Mouse (Mus musculus): ENCODE measurements at regions not wholly inside any gene's neighbourhood (a gene's known extent, or its start where the extent isn't known, plus 50 kb on each side); places are given as distances from the start of the nearest gene placed in this dataset.

DNA sequence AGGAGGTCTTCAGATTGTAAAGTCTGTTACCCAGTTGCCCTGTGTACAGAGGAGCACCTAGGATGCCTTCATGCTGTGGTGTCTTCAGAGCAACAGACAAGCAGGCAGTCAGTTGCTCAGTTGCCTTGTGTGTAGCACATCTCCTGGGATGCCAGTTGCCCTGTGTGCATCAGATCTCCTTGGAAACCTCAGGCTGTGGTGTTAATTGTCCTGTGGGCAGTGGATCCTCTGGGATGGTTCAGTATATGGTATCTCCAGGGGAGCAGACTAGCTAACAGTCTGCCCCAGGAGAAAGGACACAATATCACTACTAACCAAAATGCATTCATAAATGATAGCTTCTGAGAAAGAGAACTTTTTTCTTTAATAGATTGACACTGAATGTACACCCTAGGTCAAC lies 1201.1 kb upstream of the Cited2 start:
- no peak overlapping the region for H3K27ac ChIP-seq (replicated peaks; ENCODE audit: low read depth, low read length)
- H3K4me3 ChIP-seq (replicated peaks; ENCODE audit: low read length): no peak overlapping the region
- H3K4me2 ChIP-seq (replicated peaks; ENCODE audit: low read depth, low read length, severe bottlenecking): no peak overlapping the region
- H3K9ac ChIP-seq (ENCODE audit: low read depth, low read length, severe bottlenecking): no peak overlapping the region
- no peak for TF ChIP-seq POLR2A (IDR thresholded peaks at IDR 0.05; ENCODE audit: borderline replicate concordance, extremely low read depth, insufficient read depth, insufficient read length)
- no peaks in the 10 kb centered on the region for H3K4me1 ChIP-seq (ENCODE audit: control insufficient read depth, insufficient read depth, low read length)
- DNase-seq (ENCODE audit: low spot score) (no peak), ATAC-seq (ENCODE audit: low FRiP score, low read depth) (no peak)
- H3K9me3 ChIP-seq (ENCODE audit: control insufficient read depth, low read length): no peaks in the 10 kb centered on the region
- H3K36me3 ChIP-seq (ENCODE audit: control insufficient read depth, insufficient read depth, low read length): no peaks in the 10 kb centered on the region
- no peaks in the 10 kb centered on the region for H3K27me3 ChIP-seq (ENCODE audit: control insufficient read depth, insufficient read depth, low read length)

DNA sequence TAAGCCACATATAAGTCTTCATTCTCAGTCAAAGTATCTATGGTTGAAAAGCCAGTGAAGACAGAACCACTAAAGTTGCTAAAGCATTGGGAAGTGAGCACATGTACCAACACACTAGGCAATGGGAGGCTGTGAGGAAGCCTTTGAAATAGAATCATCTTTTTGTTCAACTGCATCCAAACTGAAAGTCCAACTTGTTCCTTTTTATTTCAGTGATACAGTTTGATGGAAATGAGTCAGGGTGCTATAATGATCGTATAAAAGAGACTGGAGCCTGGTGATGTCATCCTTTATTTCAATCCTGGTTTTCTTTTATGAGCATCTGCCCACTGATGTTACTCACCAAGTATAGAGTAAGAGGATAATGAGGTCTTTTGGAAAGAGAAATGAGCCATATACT lies 1198.9 kb upstream of the Cited2 start:
- 77% methylated on average over 1 of the region's 1 CpGs for WGBS
- Histone ChIP-seq H3K4me2 (replicated peaks; ENCODE audit: low read depth, low read length, severe bottlenecking) (no peak overlapping the region), H3K27ac (replicated peaks; ENCODE audit: low read depth, low read length) (no peak overlapping the region), H3K36me3 (ENCODE audit: control insufficient read depth, insufficient read depth, low read length) (no peaks in the 10 kb centered on the region), H3K9me3 (ENCODE audit: control insufficient read depth, low read length) (no peaks in the 10 kb centered on the region), H3K4me1 (ENCODE audit: control insufficient read depth, insufficient read depth, low read length) (no peaks in the 10 kb centered on the region), H3K4me3 (replicated peaks; ENCODE audit: low read length) (no peak overlapping the region), H3K27me3 (ENCODE audit: control insufficient read depth, insufficient read depth, low read length) (no peaks in the 10 kb centered on the region), H3K9ac (ENCODE audit: low read depth, low read length, severe bottlenecking) (no peak overlapping the region)
- ATAC-seq (ENCODE audit: low FRiP score, low read depth): no peak
- DNase-seq (ENCODE audit: low spot score): no peak
- TF ChIP-seq POLR2A (IDR thresholded peaks at IDR 0.05; ENCODE audit: borderline replicate concordance, extremely low read depth, insufficient read depth, insufficient read length): no peak

GRCm38 (mm10) chr10:16527693-16528092 lies 1195.3 kb upstream of the Cited2 start:
- H3K4me1 ChIP-seq (ENCODE audit: control insufficient read depth, insufficient read depth, low read length): no peaks in the 10 kb centered on the region
- no peaks in the 10 kb centered on the region for H3K9me3 ChIP-seq (ENCODE audit: control insufficient read depth, low read length)
- no peak overlapping the region for H3K4me3 ChIP-seq (replicated peaks; ENCODE audit: low read length)
- no peak overlapping the region for H3K27ac ChIP-seq (replicated peaks; ENCODE audit: low read depth, low read length)
- no peaks in the 10 kb centered on the region for H3K27me3 ChIP-seq (ENCODE audit: control insufficient read depth, insufficient read depth, low read length)
- no peaks in the 10 kb centered on the region for H3K36me3 ChIP-seq (ENCODE audit: control insufficient read depth, insufficient read depth, low read length)
- ATAC-seq (ENCODE audit: low FRiP score, low read depth) (no peak), DNase-seq (ENCODE audit: low spot score) (no peak)
- no peak for TF ChIP-seq POLR2A (IDR thresholded peaks at IDR 0.05; ENCODE audit: borderline replicate concordance, extremely low read depth, insufficient read depth, insufficient read length)
- H3K9ac ChIP-seq (ENCODE audit: low read depth, low read length, severe bottlenecking): no peak overlapping the region
- H3K4me2 ChIP-seq (replicated peaks; ENCODE audit: low read depth, low read length, severe bottlenecking): no peak overlapping the region
- 65% methylated on average over 1 of the region's 1 CpGs for WGBS

- no peak overlapping the region for H3K4me3 ChIP-seq (replicated peaks; ENCODE audit: low read length)
- H3K27ac ChIP-seq (replicated peaks; ENCODE audit: low read depth, low read length): no peak overlapping the region
- H3K4me2 ChIP-seq (replicated peaks; ENCODE audit: low read depth, low read length, severe bottlenecking): no peak overlapping the region
- no peak overlapping the region for H3K9ac ChIP-seq (ENCODE audit: low read depth, low read length, severe bottlenecking)
- H3K9me3 ChIP-seq (ENCODE audit: control insufficient read depth, low read length): no peaks in the 10 kb centered on the region
- no peaks in the 10 kb centered on the region for H3K27me3 ChIP-seq (ENCODE audit: control insufficient read depth, insufficient read depth, low read length)
- H3K4me1 ChIP-seq (ENCODE audit: control insufficient read depth, insufficient read depth, low read length): no peaks in the 10 kb centered on the region
- 49% methylated on average over 3 of the region's 3 CpGs for WGBS
- no peak for ATAC-seq (ENCODE audit: low FRiP score, low read depth)
- no peak for DNase-seq (ENCODE audit: low spot score)
- TF ChIP-seq POLR2A (IDR thresholded peaks at IDR 0.05; ENCODE audit: borderline replicate concordance, extremely low read depth, insufficient read depth, insufficient read length): no peak
- H3K36me3 ChIP-seq (ENCODE audit: control insufficient read depth, insufficient read depth, low read length): no peaks in the 10 kb centered on the region
These were observed 1185.4 kb upstream of the Cited2 start for GRCm38 (mm10) chr10:16537660-16538059.

- no peaks in the 10 kb centered on the region for H3K4me1 ChIP-seq (ENCODE audit: control insufficient read depth, insufficient read depth, low read length)
- H3K4me2 ChIP-seq (replicated peaks; ENCODE audit: low read depth, low read length, severe bottlenecking): no peak overlapping the region
- H3K4me3 ChIP-seq (replicated peaks; ENCODE audit: low read length): no peak overlapping the region
- WGBS: 45% methylated on average over 1 of the region's 1 CpGs
- no peak for TF ChIP-seq POLR2A (IDR thresholded peaks at IDR 0.05; ENCODE audit: borderline replicate concordance, extremely low read depth, insufficient read depth, insufficient read length)
- H3K27me3 ChIP-seq (ENCODE audit: control insufficient read depth, insufficient read depth, low read length): no peaks in the 10 kb centered on the region
- H3K27ac ChIP-seq (replicated peaks; ENCODE audit: low read depth, low read length): no peak overlapping the region
- DNase-seq (ENCODE audit: low spot score) (no peak), ATAC-seq (ENCODE audit: low FRiP score, low read depth) (no peak)
- H3K9ac ChIP-seq (ENCODE audit: low read depth, low read length, severe bottlenecking): no peak overlapping the region
- no peaks in the 10 kb centered on the region for H3K36me3 ChIP-seq (ENCODE audit: control insufficient read depth, insufficient read depth, low read length)
- H3K9me3 ChIP-seq (ENCODE audit: control insufficient read depth, low read length): no peaks in the 10 kb centered on the region
These were observed 1184.6 kb upstream of the Cited2 start for GRCm38 (mm10) chr10:16538379-16538778.

DNA sequence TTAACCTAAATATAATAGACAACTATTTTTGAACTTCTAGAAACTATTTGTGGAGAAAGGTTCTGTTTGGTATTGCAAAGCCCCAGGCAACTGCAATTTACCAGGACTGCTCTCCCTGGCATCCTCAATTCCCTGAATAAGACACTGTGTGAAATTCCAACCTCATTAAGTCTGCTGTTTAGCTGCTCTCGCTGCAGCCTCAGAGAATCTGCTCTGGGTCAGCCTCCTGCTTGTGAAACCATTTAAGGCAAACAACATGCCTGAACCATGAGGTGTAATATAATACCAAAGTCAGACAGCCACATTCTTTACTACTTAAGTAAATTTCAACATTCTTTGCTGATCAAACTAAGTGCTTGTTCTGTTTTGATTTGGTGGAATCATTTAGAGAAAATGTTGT lies 1177.6 kb upstream of the Cited2 start:
- TF ChIP-seq POLR2A (IDR thresholded peaks at IDR 0.05; ENCODE audit: borderline replicate concordance, extremely low read depth, insufficient read depth, insufficient read length): no peak
- Histone ChIP-seq H3K4me2 (replicated peaks; ENCODE audit: low read depth, low read length, severe bottlenecking) (no peak overlapping the region), H3K27ac (replicated peaks; ENCODE audit: low read depth, low read length) (no peak overlapping the region), H3K9ac (ENCODE audit: low read depth, low read length, severe bottlenecking) (no peak overlapping the region), H3K36me3 (ENCODE audit: control insufficient read depth, insufficient read depth, low read length) (no peaks in the 10 kb centered on the region), H3K9me3 (ENCODE audit: control insufficient read depth, low read length) (no peaks in the 10 kb centered on the region), H3K4me3 (replicated peaks; ENCODE audit: low read length) (no peak overlapping the region), H3K4me1 (ENCODE audit: control insufficient read depth, insufficient read depth, low read length) (no peaks in the 10 kb centered on the region), H3K27me3 (ENCODE audit: control insufficient read depth, insufficient read depth, low read length) (no peaks in the 10 kb centered on the region)
- peak; percentile 30 for DNase-seq (ENCODE audit: low spot score)
- WGBS: 3% methylated on average over 1 of the region's 1 CpGs
- peak; percentile 72 for ATAC-seq (ENCODE audit: low FRiP score, low read depth)

Data from limb, embryonic 14.5 days (tissue).